15 mouse cellular contexts compared by ENCODE assay signal in the genomic region with DNA sequence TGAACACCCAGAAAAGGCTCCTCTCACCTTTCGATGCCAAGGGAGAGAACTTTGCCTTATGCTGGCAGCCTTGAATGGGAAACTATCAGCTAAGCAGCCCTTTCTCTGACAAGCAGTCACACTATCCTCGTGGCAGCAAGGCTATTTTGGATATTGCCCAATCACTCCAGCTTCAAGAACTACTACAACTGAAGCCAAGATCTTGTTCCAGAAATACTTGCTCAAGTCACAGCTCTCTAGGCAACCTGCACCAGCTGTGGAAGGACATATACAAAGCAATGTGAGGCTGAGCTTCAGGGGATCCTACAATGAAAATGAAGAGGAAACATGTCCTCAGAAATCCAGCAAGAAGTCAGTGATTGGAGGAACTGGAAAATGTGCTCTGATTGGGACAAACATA.
DNase-seq lines count a peak whose midpoint lies in the region; ATAC-seq and TF ChIP-seq lines count a peak whose summit lies in the region.
"Had no signal": no experiment of that assay in that cellular context is flagged by ENCODE, and none has a peak within 500 bp of the region (broad histone marks: within the 10 kb centered on the region; RNA-seq: fewer than 3 reads in every experiment).

No protein-coding gene starts in this region.

- H3K27me3 ChIP-seq in hindbrain, postnatal 0 days (ENCODE audit: insufficient read depth, low read length) = no peaks in the 10 kb centered on the region
- no peaks in the 10 kb centered on the region for H3K27me3 ChIP-seq in hindbrain, embryonic 12.5 days
- H3K27me3 ChIP-seq: hindbrain, embryonic 15.5 days; limb, embryonic 12.5 days; midbrain, embryonic 15.5 days; neural tube, embryonic 12.5 days had no signal

- H3K4me3 ChIP-seq in hindbrain, postnatal 0 days (ENCODE audit: low read length) = no peak overlapping the region
- no peak overlapping the region for H3K4me3 ChIP-seq in hindbrain, embryonic 12.5 days
- H3K4me3 ChIP-seq: hindbrain, embryonic 15.5 days; limb, embryonic 12.5 days; midbrain, embryonic 15.5 days; neural tube, embryonic 12.5 days had no signal

- H3K4me1 ChIP-seq in hindbrain, postnatal 0 days (ENCODE audit: insufficient read depth, low read length) = no peaks in the 10 kb centered on the region
- no peaks in the 10 kb centered on the region for H3K4me1 ChIP-seq in hindbrain, embryonic 12.5 days
- H3K4me1 ChIP-seq: hindbrain, embryonic 15.5 days; limb, embryonic 12.5 days; midbrain, embryonic 15.5 days; neural tube, embryonic 12.5 days had no signal

- DNase-seq in cerebellum, adult 9-10 months = peak; percentile 1
- peak; percentile 2 for DNase-seq in hindbrain, postnatal 0 days (ENCODE audit: low spot score)
- DNase-seq in heart, postnatal 14 days = peak; percentile 2 to 23
- peak; percentile 31 for DNase-seq in lung, postnatal 36 days
- DNase-seq: kidney, adult 18-20 months; thymus, postnatal 4 days had no signal

- no peak overlapping the region for H3K9ac ChIP-seq in hindbrain, postnatal 0 days (replicated peaks; ENCODE audit: low read length)
- no peak overlapping the region for H3K9ac ChIP-seq in hindbrain, embryonic 12.5 days
- H3K9ac ChIP-seq: hindbrain, embryonic 15.5 days; limb, embryonic 12.5 days; midbrain, embryonic 15.5 days; neural tube, embryonic 12.5 days had no signal

- intact Hi-C loops in heart, postnatal 14 days (cut with DNase I) = no loop called here

- TF ChIP-seq CTCF in hindbrain, postnatal 0 days (IDR thresholded peaks at IDR 0.05; ENCODE audit: low read depth) = no peak

- ATAC-seq in cerebellum, adult (ENCODE audit: insufficient number of reproducible peaks, low FRiP score, low TSS enrichment) = no peak
- no peak for ATAC-seq in hindbrain, postnatal 0 days
- ATAC-seq in hindbrain, embryonic 12.5 days (ENCODE audit: low FRiP score) = no peak
- no peak for ATAC-seq in CD4-positive, CD25-positive, alpha-beta regulatory T cell, adult 4 months
- ATAC-seq in megakaryocyte progenitor cell, adult 5-6 weeks (replicated peaks; ENCODE audit: poor library complexity) = no peak
- ATAC-seq: midbrain, embryonic 15.5 days had no signal

- 64% methylated on average over 2 of the region's 2 CpGs for WGBS in hindbrain, postnatal 0 days
- 83% methylated on average over 2 of the region's 2 CpGs for WGBS in hindbrain, embryonic 12.5 days

- H3K27ac ChIP-seq in hindbrain, postnatal 0 days = no peak overlapping the region
- no peak overlapping the region for H3K27ac ChIP-seq in hindbrain, embryonic 12.5 days
- H3K27ac ChIP-seq: hindbrain, embryonic 15.5 days; limb, embryonic 12.5 days; midbrain, embryonic 15.5 days; neural tube, embryonic 12.5 days; stomach, postnatal 0 days had no signal

- H3K9me3 ChIP-seq in hindbrain, postnatal 0 days (ENCODE audit: low read length) = no peaks in the 10 kb centered on the region
- no peaks in the 10 kb centered on the region for H3K9me3 ChIP-seq in hindbrain, embryonic 12.5 days (replicated peaks)
- H3K9me3 ChIP-seq: hindbrain, embryonic 15.5 days; limb, embryonic 12.5 days; midbrain, embryonic 15.5 days; neural tube, embryonic 12.5 days had no signal

- H3K4me2 ChIP-seq in hindbrain, postnatal 0 days (ENCODE audit: low read depth, low read length) = no peak overlapping the region
- H3K4me2 ChIP-seq in hindbrain, embryonic 12.5 days (replicated peaks) = no peak overlapping the region
- H3K4me2 ChIP-seq: hindbrain, embryonic 15.5 days; limb, embryonic 12.5 days; midbrain, embryonic 15.5 days; neural tube, embryonic 12.5 days had no signal

- no peaks in the 10 kb centered on the region for H3K36me3 ChIP-seq in hindbrain, postnatal 0 days (ENCODE audit: insufficient read depth, low read length)
- no peaks in the 10 kb centered on the region for H3K36me3 ChIP-seq in hindbrain, embryonic 12.5 days
- H3K36me3 ChIP-seq: hindbrain, embryonic 15.5 days; limb, embryonic 12.5 days; midbrain, embryonic 15.5 days; neural tube, embryonic 12.5 days had no signal
